Mouse (Mus musculus) hindbrain, embryonic 16.5 days (tissue): ENCODE results near the gene Lrrfip2. TPM values are rescaled to one million over a fixed set of nuclear protein-coding genes. Genes with fewer than 3 reads are reported as not detected.

ENCODE experiments used
- ATAC-seq: fragments of 200-750 bp; cut with Nextera tagmentation; 2 replicates; pipeline ENCODE4 v1.8.0; 2017; ENCODE audit warnings: moderate TSS enrichment, moderate library complexity
- H3K27ac ChIP-seq: fragments of 300-500 bp; sonication (generic); 2 replicates; pipeline ENCODE4 v1.5.1; 2014; ENCODE audit warnings: low read depth, mild to moderate bottlenecking, control low read depth, low read length, moderate library complexity
- H3K27me3 ChIP-seq: fragments of 300-500 bp; sonication (generic); replicated peaks from 2 replicates; pipeline ENCODE4 v1.6.1; 2014; ENCODE audit warnings: low read length; ENCODE audit not compliant: control insufficient read depth, insufficient read depth
- H3K36me3 ChIP-seq: fragments of 300-500 bp; sonication (generic); 2 replicates; pipeline ENCODE4 v1.6.1; 2014; ENCODE audit warnings: mild to moderate bottlenecking, low read length, moderate library complexity, mixed read lengths; ENCODE audit not compliant: control insufficient read depth, insufficient read depth
- H3K4me1 ChIP-seq: fragments of 300-500 bp; sonication (generic); 2 replicates; pipeline ENCODE4 v1.6.1; 2014; ENCODE audit warnings: low read depth, low read length; ENCODE audit not compliant: control insufficient read depth, insufficient read depth
- H3K4me2 ChIP-seq: fragments of 300-500 bp; sonication (generic); 2 replicates; pipeline ENCODE4 v1.6.1; 2014; ENCODE audit warnings: mild to moderate bottlenecking, low read length, control low read depth, moderate library complexity
- H3K4me3 ChIP-seq: fragments of 300-500 bp; sonication (generic); 2 replicates; pipeline ENCODE4 v1.5.1; 2014; ENCODE audit warnings: mild to moderate bottlenecking, low read length, control low read depth, moderate library complexity
- H3K9ac ChIP-seq: fragments of 300-500 bp; sonication (generic); 2 replicates; pipeline ENCODE4 v1.6.1; 2014; ENCODE audit warnings: low read depth, mild to moderate bottlenecking, control low read depth, low read length, moderate library complexity
- H3K9me3 ChIP-seq: fragments of 300-500 bp; sonication (generic); 2 replicates; pipeline ENCODE4 v1.6.1; 2014; ENCODE audit warnings: mild to moderate bottlenecking, low read length, moderate library complexity; ENCODE audit not compliant: control insufficient read depth
- WGBS: fragments of 180-500 bp; shearing (Covaris S2); extraction: QIAGEN DNeasy Blood & Tissue Kit; methylation state at CpG from one replicate; pipeline ENCODE4 v1.1.7; 2014; 5-methylcytosine and 5-hydroxymethylcytosine counted together
- polyA plus RNA-seq: library from polyadenylated mRNA; unstranded; fragments of >200 nt; fragmentation: Nextera tagmentation; extraction: Ambion mirVana; gene quantifications from 2 replicates; pipeline ENCODE4 v1.2.1, GENCODE M21; 2015

Gene Lrrfip2
- polyA plus RNA-seq, 1 experiment from 2014 or later: 47.1 TPM

- Histone ChIP-seq H3K4me1 (no peaks in the 10 kb centered on the region), H3K9me3 (no peaks in the 10 kb centered on the region), H3K27ac (no peak overlapping the region), H3K4me3 (no peak overlapping the region), H3K4me2 (no peak overlapping the region), H3K27me3 (no peaks in the 10 kb centered on the region), H3K36me3 (peaks cover 3% of the 10 kb centered on the region; the same call in 1 of the 2 replicates), H3K9ac (no peak overlapping the region)
- no peak for ATAC-seq
- 89% methylated on average over 4 of the region's 4 CpGs for WGBS
These were observed 80.3 kb downstream of the Lrrfip2 start for GRCm38 (mm10) chr9:111197712-111198111.

GRCm38 (mm10) chr9:111198332-111198731, 80.9 kb downstream of the Lrrfip2 start:
- Histone ChIP-seq H3K4me1 (no peaks in the 10 kb centered on the region), H3K36me3 (peaks cover 3% of the 10 kb centered on the region; the same call in 1 of the 2 replicates), H3K4me2 (no peak overlapping the region), H3K4me3 (no peak overlapping the region), H3K9me3 (no peaks in the 10 kb centered on the region), H3K9ac (no peak overlapping the region), H3K27ac (no peak overlapping the region), H3K27me3 (no peaks in the 10 kb centered on the region)
- 94% methylated on average over 1 of the region's 1 CpGs for WGBS
- no peak for ATAC-seq

GRCm38 (mm10) chr9:111200208-111200607, 82.8 kb downstream of the Lrrfip2 start:
- Histone ChIP-seq H3K36me3 (peaks cover 3% of the 10 kb centered on the region; the same call in 1 of the 2 replicates), H3K4me2 (no peak overlapping the region), H3K27me3 (no peaks in the 10 kb centered on the region), H3K27ac (no peak overlapping the region), H3K4me3 (no peak overlapping the region), H3K9ac (no peak overlapping the region), H3K4me1 (no peaks in the 10 kb centered on the region), H3K9me3 (no peaks in the 10 kb centered on the region)
- ATAC-seq: no peak

GRCm38 (mm10) chr9:111204601-111205375, 87.4 kb downstream of the Lrrfip2 start:
- ATAC-seq: no peak
- no peaks in the 10 kb centered on the region for H3K4me1 ChIP-seq
- H3K36me3 ChIP-seq: peaks cover 9% of the 10 kb centered on the region
- no peaks in the 10 kb centered on the region for H3K27me3 ChIP-seq
- H3K4me2 ChIP-seq: no peak overlapping the region
- H3K9ac ChIP-seq: no peak overlapping the region
- H3K4me3 ChIP-seq: no peak overlapping the region
- WGBS: 71% methylated on average over 9 of the region's 9 CpGs
- no peak overlapping the region for H3K27ac ChIP-seq
- H3K9me3 ChIP-seq: no peaks in the 10 kb centered on the region

- Histone ChIP-seq H3K4me3 (no peak overlapping the region), H3K36me3 (peaks cover 5% of the 10 kb centered on the region; the same call in 1 of the 2 replicates), H3K4me1 (no peaks in the 10 kb centered on the region), H3K9me3 (no peaks in the 10 kb centered on the region), H3K4me2 (no peak overlapping the region), H3K27ac (no peak overlapping the region), H3K9ac (no peak overlapping the region), H3K27me3 (no peaks in the 10 kb centered on the region)
- WGBS: 46% methylated on average over 3 of the region's 3 CpGs
- ATAC-seq: no peak
These were observed 90.3 kb downstream of the Lrrfip2 start for GRCm38 (mm10) chr9:111207683-111208082.

- Histone ChIP-seq H3K9me3 (no peaks in the 10 kb centered on the region), H3K27me3 (no peaks in the 10 kb centered on the region), H3K9ac (no peak overlapping the region), H3K36me3 (peaks cover 5% of the 10 kb centered on the region; the same call in 1 of the 2 replicates), H3K4me1 (no peaks in the 10 kb centered on the region), H3K4me2 (no peak overlapping the region), H3K4me3 (no peak overlapping the region), H3K27ac (no peak overlapping the region)
- WGBS: 95% methylated on average over 3 of the region's 3 CpGs
- ATAC-seq: no peak
These were observed 90.8 kb downstream of the Lrrfip2 start for GRCm38 (mm10) chr9:111208185-111208584.

GRCm38 (mm10) chr9:111209158-111209699, 91.8 kb downstream of the Lrrfip2 start:
- H3K9me3 ChIP-seq: no peaks in the 10 kb centered on the region
- no peak for ATAC-seq
- no peaks in the 10 kb centered on the region for H3K27me3 ChIP-seq
- 96% methylated on average over 7 of the region's 7 CpGs for WGBS
- peaks cover 5% of the 10 kb centered on the region; the same call in 1 of the 2 replicates for H3K36me3 ChIP-seq
- no peak overlapping the region for H3K4me2 ChIP-seq
- no peak overlapping the region for H3K27ac ChIP-seq
- H3K9ac ChIP-seq: no peak overlapping the region
- H3K4me3 ChIP-seq: no peak overlapping the region
- H3K4me1 ChIP-seq: no peaks in the 10 kb centered on the region

GRCm38 (mm10) chr9:111210412-111210811, 93.0 kb downstream of the Lrrfip2 start:
- WGBS: 90% methylated on average over 4 of the region's 4 CpGs
- Histone ChIP-seq H3K36me3 (peaks cover 12% of the 10 kb centered on the region), H3K27ac (no peak overlapping the region), H3K4me3 (no peak overlapping the region), H3K4me2 (no peak overlapping the region), H3K27me3 (no peaks in the 10 kb centered on the region), H3K9me3 (no peaks in the 10 kb centered on the region), H3K9ac (no peak overlapping the region), H3K4me1 (no peaks in the 10 kb centered on the region)
- no peak for ATAC-seq

GRCm38 (mm10) chr9:111211122-111212041, 94.0 kb downstream of the Lrrfip2 start:
- H3K9me3 ChIP-seq: no peaks in the 10 kb centered on the region
- no peak overlapping the region for H3K9ac ChIP-seq
- no peak overlapping the region for H3K4me2 ChIP-seq
- no peak overlapping the region for H3K27ac ChIP-seq
- 87% methylated on average over 10 of the region's 10 CpGs for WGBS
- no peaks in the 10 kb centered on the region for H3K27me3 ChIP-seq
- H3K4me1 ChIP-seq: no peaks in the 10 kb centered on the region
- no peak overlapping the region for H3K4me3 ChIP-seq
- H3K36me3 ChIP-seq: peaks cover 11% of the 10 kb centered on the region
- no peak for ATAC-seq
